Mouse (Mus musculus) midbrain, postnatal 0 days (tissue): ENCODE data around the gene Itgb1. TPM values are rescaled to one million over a fixed set of nuclear protein-coding genes. Genes with fewer than 3 reads are reported as not detected.

Source experiments
- ATAC-seq: fragments of 200-750 bp; cut with Nextera tagmentation; 2 replicates; pipeline ENCODE4 v1.8.0; 2017; ENCODE audit warnings: moderate number of reproducible peaks, mild to moderate bottlenecking, moderate TSS enrichment, moderate library complexity; ENCODE audit not compliant: low FRiP score
- DNase-seq: peaks from one replicate; pipeline ENCODE4 v3.0.0-alpha.2; 2015; ENCODE audit warnings: low spot score
- H3K27ac ChIP-seq: fragments of 300-500 bp; sonication (generic); 2 replicates; pipeline ENCODE4 v1.5.1; 2014; ENCODE audit warnings: low read depth, mild to moderate bottlenecking, low read length, mixed read lengths
- H3K27me3 ChIP-seq: fragments of 300-500 bp; sonication (generic); 2 replicates; pipeline ENCODE4 v1.6.1; 2014; ENCODE audit warnings: low read length, control low read depth, mixed read lengths; ENCODE audit not compliant: insufficient read depth
- H3K36me3 ChIP-seq: fragments of 300-500 bp; sonication (generic); 2 replicates; pipeline ENCODE4 v1.6.1; 2014; ENCODE audit warnings: low read length, control low read depth, mixed read lengths; ENCODE audit not compliant: insufficient read depth
- H3K4me1 ChIP-seq: fragments of 300-500 bp; sonication (generic); 2 replicates; pipeline ENCODE4 v1.6.1; 2014; ENCODE audit warnings: mild to moderate bottlenecking, control low read depth, antibody characterized with exemption, low read length, mixed read lengths; ENCODE audit not compliant: insufficient read depth
- H3K4me2 ChIP-seq: fragments of 300-500 bp; sonication (generic); 2 replicates; pipeline ENCODE4 v1.6.1; 2014; ENCODE audit warnings: low read depth, mild to moderate bottlenecking, low read length, mixed read lengths; ENCODE audit not compliant: poor library complexity, severe bottlenecking
- H3K4me3 ChIP-seq: fragments of 300-500 bp; sonication (generic); 2 replicates; pipeline ENCODE4 v1.5.1; 2014; ENCODE audit warnings: low read depth, mild to moderate bottlenecking, low read length, moderate library complexity
- H3K9ac ChIP-seq: fragments of 300-500 bp; sonication (generic); replicated peaks from 2 replicates; pipeline ENCODE4 v1.6.1; 2014; ENCODE audit warnings: mild to moderate bottlenecking, low read length, moderate library complexity, mixed read lengths; ENCODE audit not compliant: poor library complexity, severe bottlenecking
- H3K9me3 ChIP-seq: fragments of 300-500 bp; sonication (generic); 2 replicates; pipeline ENCODE4 v1.6.1; 2016; ENCODE audit warnings: low read length, control low read depth
- CTCF ChIP-seq: IDR thresholded peaks from 2 replicates; pipeline ENCODE4 v1.5.1; 2016; ENCODE audit warnings: antibody characterized with exemption, mild to moderate bottlenecking
- WGBS: fragments of 180-500 bp; shearing (Covaris S2); extraction: QIAGEN DNeasy Blood & Tissue Kit; methylation state at CpG from one replicate; pipeline ENCODE4 v1.1.7; 2014; 5-methylcytosine and 5-hydroxymethylcytosine counted together
- polyA plus RNA-seq: library from polyadenylated mRNA; unstranded; fragments of >200 nt; fragmentation: Nextera tagmentation; extraction: Ambion mirVana; gene quantifications from 2 replicates; pipeline ENCODE4 v1.2.1, GENCODE M21; 2015
- total RNA-seq: library from RNA; depleted of rRNA; stranded (reverse); fragments of >200 nt; gene quantifications from 2 replicates; pipeline ENCODE4 v1.2.3, GENCODE M21; 2014

The Itgb1 gene
- total and polyA plus RNA-seq, 2 experiments from 2014 or later = 56.1 to 59.7 TPM

GRCm38 (mm10) chr8:128663106-128663505 is 22.3 kb upstream of the Itgb1 start:
- Histone ChIP-seq H3K36me3 (no peaks in the 10 kb centered on the region), H3K4me3 (no peak overlapping the region), H3K4me1 (no peaks in the 10 kb centered on the region), H3K9me3 (no peaks in the 10 kb centered on the region), H3K27me3 (no peaks in the 10 kb centered on the region), H3K9ac (no peak overlapping the region), H3K27ac (no peak overlapping the region), H3K4me2 (no peak overlapping the region)
- DNase-seq (no peak), ATAC-seq (no peak)
- no peak for TF ChIP-seq CTCF
- WGBS = 82% methylated on average over 2 of the region's 2 CpGs

- Histone ChIP-seq H3K9me3 (no peaks in the 10 kb centered on the region), H3K27me3 (no peaks in the 10 kb centered on the region), H3K4me3 (no peak overlapping the region), H3K27ac (no peak overlapping the region), H3K9ac (no peak overlapping the region), H3K4me2 (no peak overlapping the region), H3K36me3 (no peaks in the 10 kb centered on the region), H3K4me1 (no peaks in the 10 kb centered on the region)
- no peak for TF ChIP-seq CTCF
- WGBS = 78% methylated on average over 4 of the region's 4 CpGs
- no peak for DNase-seq
- no peak for ATAC-seq
These were observed 18.7 kb upstream of the Itgb1 start for GRCm38 (mm10) chr8:128666576-128667263.

- ATAC-seq = no peak
- 100% methylated on average over 1 of the region's 1 CpGs for WGBS
- no peaks in the 10 kb centered on the region for H3K36me3 ChIP-seq
- H3K4me1 ChIP-seq = no peaks in the 10 kb centered on the region
- no peak overlapping the region for H3K4me2 ChIP-seq
- DNase-seq = no peak
- H3K27me3 ChIP-seq = no peaks in the 10 kb centered on the region
- no peak overlapping the region for H3K9ac ChIP-seq
- H3K4me3 ChIP-seq = no peak overlapping the region
- no peaks in the 10 kb centered on the region for H3K9me3 ChIP-seq
- no peak for TF ChIP-seq CTCF
- H3K27ac ChIP-seq = no peak overlapping the region
These were observed 13.6 kb upstream of the Itgb1 start for GRCm38 (mm10) chr8:128671813-128672212.

GRCm38 (mm10) chr8:128672441-128672840 is 13.0 kb upstream of the Itgb1 start:
- no peak overlapping the region for H3K9ac ChIP-seq
- H3K36me3 ChIP-seq = no peaks in the 10 kb centered on the region
- H3K27me3 ChIP-seq = no peaks in the 10 kb centered on the region
- no peak overlapping the region for H3K27ac ChIP-seq
- no peaks in the 10 kb centered on the region for H3K9me3 ChIP-seq
- H3K4me3 ChIP-seq = no peak overlapping the region
- ATAC-seq (no peak), DNase-seq (no peak)
- TF ChIP-seq CTCF = no peak
- H3K4me2 ChIP-seq = no peak overlapping the region
- 79% methylated on average over 2 of the region's 2 CpGs for WGBS
- no peaks in the 10 kb centered on the region for H3K4me1 ChIP-seq

- DNase-seq (no peak), ATAC-seq (no peak)
- 76% methylated on average over 1 of the region's 1 CpGs for WGBS
- no peaks in the 10 kb centered on the region for H3K9me3 ChIP-seq
- no peak for TF ChIP-seq CTCF
- no peaks in the 10 kb centered on the region for H3K4me1 ChIP-seq
- H3K4me3 ChIP-seq = no peak overlapping the region
- no peak overlapping the region for H3K4me2 ChIP-seq
- no peak overlapping the region for H3K9ac ChIP-seq
- no peaks in the 10 kb centered on the region for H3K27me3 ChIP-seq
- no peaks in the 10 kb centered on the region for H3K36me3 ChIP-seq
- H3K27ac ChIP-seq = no peak overlapping the region
These were observed 12.5 kb upstream of the Itgb1 start for GRCm38 (mm10) chr8:128672950-128673349.

- no peak for TF ChIP-seq CTCF
- 87% methylated on average over 3 of the region's 3 CpGs for WGBS
- DNase-seq (no peak), ATAC-seq (no peak)
- H3K4me3 ChIP-seq = no peak overlapping the region
- no peaks in the 10 kb centered on the region for H3K9me3 ChIP-seq
- no peak overlapping the region for H3K4me2 ChIP-seq
- H3K36me3 ChIP-seq = no peaks in the 10 kb centered on the region
- H3K4me1 ChIP-seq = no peaks in the 10 kb centered on the region
- no peak overlapping the region for H3K27ac ChIP-seq
- no peaks in the 10 kb centered on the region for H3K27me3 ChIP-seq
- H3K9ac ChIP-seq = no peak overlapping the region
These were observed 9.4 kb upstream of the Itgb1 start for GRCm38 (mm10) chr8:128675848-128676629.
